Mouse (Mus musculus): Measurements from ENCODE around the gene Dynlt1b. TPM values are rescaled to one million over a fixed set of nuclear protein-coding genes. Genes with fewer than 3 reads are reported as not detected.
"Not testable (repeated sequence)": the region's sequence is repeated elsewhere in the genome, so short reads cannot be mapped to it uniquely, and the experiment has no call there.

Dynlt1b gene
- polyA plus RNA-seq, 2 experiments from 2014 or later, result 170 to 195 TPM

DNA sequence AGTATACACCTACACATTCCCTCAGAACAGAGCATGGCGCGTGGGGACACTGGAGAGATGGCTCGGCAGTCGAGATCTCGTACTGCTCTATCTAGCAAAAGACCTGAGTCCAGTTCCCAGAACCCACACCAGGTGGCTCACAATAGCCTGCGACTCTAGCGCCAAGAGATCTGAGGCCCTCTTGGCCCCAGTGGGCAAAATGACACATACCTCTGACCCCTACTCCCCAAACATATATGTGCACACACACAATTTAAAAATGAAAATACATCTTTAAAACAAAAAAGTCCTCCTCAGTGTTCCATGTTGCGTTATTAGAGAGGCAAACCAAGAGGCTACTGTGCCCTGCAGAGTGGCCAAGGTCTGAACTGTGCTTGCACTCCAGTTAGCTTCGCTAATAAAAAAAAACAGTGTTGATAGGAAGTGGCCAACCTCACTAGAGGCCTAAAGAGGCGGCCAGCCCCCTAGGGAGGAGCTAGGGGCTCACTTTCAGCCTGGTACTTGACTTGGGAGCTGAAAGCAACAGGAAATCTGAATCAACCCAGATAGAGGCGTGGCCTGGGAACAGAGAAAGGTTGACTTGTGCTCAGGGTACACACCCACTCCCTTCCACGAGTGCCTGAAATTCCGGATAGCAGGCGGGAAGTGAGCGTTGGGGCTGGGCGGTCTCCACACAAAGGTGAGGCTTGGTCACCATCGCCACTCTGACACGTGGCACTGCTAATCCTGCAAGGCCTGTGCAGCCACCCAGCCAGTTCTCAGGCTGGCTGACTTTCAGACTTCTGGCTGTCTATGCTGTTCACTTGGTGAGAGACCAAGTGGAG lies 37.9 kb downstream of the Dynlt1b start:
- ATAC-seq, result peak; percentile 88

DNA sequence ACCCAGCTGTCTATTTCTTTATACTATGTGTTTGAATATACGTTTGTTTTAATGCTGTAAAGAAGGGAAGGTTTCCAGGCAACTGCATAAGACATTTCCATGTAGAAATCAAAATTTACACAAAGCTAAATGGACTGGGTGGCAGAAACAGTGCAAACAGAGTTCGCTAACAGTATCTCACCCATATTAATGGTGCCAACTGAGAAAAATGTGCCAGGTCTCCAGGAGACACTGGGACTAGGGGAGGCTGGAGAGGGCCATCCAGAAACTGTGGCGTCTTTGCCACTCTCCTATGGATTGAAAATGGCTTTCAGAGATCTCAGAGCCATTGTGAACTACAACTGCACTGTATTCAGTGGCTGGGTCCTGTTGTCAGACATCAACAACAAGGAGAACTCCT lies 40.1 kb downstream of the Dynlt1b start:
- not testable (repeated sequence) for ATAC-seq

DNA sequence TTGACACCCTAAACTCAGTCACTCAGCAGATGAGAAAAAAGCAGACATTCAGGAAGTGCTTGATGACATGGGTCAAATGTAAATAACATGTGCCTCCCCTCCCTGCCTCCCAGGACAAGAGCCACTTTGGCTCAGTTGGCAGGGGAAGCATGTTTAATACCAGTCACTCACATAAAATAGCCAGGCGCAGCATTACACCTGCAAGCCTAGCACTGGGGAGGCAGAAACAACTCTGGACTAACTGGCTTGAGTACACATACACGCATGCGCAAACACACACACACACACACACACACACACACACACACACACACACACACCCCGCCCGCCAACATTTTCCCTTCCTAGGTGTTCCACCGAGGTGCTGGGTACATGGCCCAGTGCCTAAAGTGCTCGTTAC lies 40.8 kb downstream of the Dynlt1b start:
- not testable (repeated sequence) for ATAC-seq

DNA sequence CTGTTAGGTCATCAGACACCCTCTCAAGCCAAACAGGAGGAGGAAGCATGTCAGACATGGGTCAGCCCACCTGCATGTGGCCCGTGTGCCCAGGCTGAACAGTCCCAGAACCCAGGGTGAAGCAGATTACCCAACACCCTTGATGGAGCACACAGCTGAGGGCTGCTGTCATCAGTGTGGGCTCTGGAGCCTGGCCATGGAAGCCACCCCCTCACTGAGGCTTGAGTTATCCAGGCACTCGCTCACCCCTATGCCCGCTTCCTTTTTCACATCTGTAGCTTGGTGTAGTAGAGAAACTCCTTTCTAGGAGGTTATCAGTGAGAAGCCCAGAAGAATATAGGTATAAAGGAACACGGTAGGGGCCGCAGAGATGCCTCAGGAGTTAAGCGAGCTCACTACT lies 45.4 kb downstream of the Dynlt1b start:
- ATAC-seq, result not testable (repeated sequence)

DNA sequence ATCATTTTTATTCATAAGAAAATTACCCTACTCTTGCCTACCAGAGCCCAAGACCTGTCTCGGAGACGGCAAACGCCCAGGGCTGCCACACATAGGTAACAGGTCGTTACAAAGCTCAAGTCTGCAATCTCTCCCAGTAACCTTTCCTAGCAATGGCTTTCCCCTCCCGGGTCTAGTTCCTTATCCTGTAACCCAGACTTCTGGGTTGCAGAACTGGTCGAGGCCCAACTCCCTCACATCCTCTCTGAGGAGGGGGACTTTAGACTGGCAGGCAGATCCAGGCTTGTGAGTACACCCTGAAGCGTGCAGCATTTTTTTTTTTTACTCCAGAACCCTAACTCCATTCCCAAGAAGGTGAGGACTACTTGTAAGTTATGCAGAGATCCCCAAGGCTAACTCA lies 46.0 kb downstream of the Dynlt1b start:
- not testable (repeated sequence) for ATAC-seq

DNA sequence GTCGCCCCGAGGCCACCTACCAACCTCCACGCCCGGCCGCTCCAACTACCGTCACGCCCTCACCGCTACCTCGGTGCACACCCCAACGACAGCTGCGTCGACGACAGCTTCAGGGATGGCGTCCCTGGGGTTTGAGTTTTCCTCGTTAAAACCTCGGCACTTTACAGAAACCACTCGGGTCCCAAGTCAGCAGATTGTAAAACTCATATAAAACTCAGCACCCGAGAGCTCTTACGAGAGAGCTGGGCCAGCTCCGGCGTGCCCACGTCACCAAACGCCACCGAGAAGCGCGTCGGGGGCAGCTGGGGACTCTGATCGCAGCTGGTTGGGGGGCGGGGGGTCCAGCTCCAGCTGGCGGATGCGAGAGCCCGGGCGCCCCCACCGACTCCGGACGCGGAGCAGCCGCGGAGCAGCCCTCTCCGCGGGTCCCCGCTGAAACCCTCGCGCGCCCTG lies 46.6 kb downstream of the Dynlt1b start:
- peak; percentile 58 for ATAC-seq

DNA sequence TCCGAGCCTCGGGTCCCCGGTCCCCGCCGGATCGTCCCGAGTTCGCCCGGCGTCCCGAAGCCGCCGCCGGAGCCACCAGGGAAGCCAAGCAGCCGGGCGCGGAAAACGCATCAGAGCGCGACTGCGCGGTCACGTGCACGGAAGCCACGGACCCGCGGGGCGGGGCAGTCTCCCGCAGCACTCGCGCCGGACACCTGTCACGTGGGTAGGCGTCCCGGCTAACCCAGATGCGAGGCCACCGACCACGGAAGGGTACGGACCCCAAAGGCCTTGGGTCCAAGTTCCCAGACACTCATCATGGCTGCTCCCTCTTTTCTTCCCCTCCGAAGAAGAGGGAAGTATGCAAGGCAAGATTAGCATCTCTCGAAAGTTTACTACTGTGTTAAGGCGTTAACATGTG lies 47.1 kb downstream of the Dynlt1b start:
- peak; percentile 84 for ATAC-seq

DNA sequence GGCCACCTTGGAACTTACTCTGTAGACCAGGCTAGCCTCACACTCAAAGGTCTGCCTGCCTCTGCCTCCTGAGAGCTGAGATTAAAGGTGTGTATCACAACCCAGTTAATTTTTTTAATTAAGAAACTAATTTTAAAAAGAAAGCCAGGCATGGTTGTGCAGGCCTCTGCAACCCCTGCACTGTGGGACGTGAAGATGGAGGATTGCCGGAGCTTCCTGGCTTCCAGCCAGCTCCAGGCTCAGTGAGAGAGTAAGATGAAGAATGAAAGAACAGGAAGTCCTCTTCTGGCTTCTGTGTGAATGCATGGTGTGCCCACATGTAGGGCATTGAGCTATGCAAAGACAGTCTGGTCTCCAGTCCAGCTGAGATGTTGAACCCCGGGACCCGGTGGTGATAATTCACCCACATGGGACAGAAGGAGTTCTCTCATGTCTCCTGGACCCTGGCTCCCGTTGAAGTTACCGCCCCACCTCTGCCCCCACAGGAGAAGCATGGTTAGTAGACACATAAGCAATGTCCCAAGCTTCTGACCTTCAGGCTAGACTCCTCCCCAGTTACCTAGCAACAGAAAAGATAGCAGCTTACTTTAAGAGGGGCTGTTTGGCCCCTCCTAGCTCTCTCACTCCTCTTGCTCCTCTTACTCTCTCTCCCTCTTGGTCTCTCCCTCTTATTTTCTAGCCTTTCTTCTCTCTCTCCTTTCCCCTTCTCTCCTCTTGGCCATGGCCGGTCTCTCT lies 51.1 kb downstream of the Dynlt1b start:
- not testable (repeated sequence) for ATAC-seq

DNA sequence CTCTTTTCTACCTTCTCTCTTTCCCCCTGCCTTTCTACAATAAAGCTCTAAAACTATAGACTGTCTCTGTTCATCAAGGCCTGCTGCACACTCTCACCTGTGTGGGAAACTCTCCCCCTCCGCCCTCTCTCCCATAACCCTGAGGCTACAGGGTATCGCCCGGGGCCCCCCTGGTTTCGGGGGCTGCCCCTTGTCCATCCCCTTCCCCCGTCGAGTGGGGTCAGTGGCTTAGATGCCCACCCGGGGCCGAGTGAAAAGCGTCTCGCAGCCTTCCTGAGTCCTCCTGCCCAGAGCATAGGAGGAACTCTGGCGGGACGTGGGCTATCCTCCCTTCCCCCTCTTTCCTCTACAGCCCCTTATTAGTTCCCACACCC lies 51.7 kb downstream of the Dynlt1b start:
- ATAC-seq, result not testable (repeated sequence)

DNA sequence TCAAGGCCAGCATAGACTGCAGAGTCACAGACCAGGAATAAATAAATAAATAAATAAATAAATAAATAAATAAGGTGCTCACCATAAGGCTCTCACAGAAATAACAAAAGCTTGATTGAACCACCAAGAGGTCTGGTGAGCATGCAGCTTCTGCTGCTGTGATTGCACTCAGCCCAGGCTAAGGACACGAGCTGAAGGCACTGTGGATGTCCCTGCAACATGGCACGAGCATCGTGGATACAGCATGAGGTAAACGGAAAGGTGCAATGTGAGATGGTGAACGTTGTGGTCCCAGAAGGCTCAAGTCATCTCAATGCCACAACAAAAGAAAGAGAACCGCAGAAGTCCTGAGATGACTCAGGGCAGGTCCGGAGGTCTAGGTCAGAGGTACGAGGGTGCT lies 52.3 kb downstream of the Dynlt1b start:
- ATAC-seq, result not testable (repeated sequence)

Other genes starting within 250 kb of the Dynlt1b start
- gene Tmem181a, start 173.3 kb upstream of the Dynlt1b start, polyA plus RNA-seq (2017; shearing (Covaris generic)), result 10 to 100 TPM; 13.4 to 20.5 TPM
- 1 to 10 TPM; 7.5 to 8.5 TPM for gene Dynlt1a, start 112.6 kb upstream of the Dynlt1b start, polyA plus RNA-seq (2017; shearing (Covaris generic))
- 10 to 100 TPM; 21.6 to 42.6 TPM for gene Dynlt1c, start 171.6 kb downstream of the Dynlt1b start, polyA plus RNA-seq (2017; shearing (Covaris generic))
- 10 to 100 TPM; 72.5 to 96.4 TPM for gene Dynlt1f, start 225.8 kb downstream of the Dynlt1b start, polyA plus RNA-seq (2017; shearing (Covaris generic))
- gene Sytl3, start 229.0 kb downstream of the Dynlt1b start, polyA plus RNA-seq (2017; shearing (Covaris generic)), result 1 to 10 TPM; 2.9 to 6.2 TPM

All from activated CD4-positive, CD25-positive, alpha-beta regulatory T cell, adult 4 months (primary cell).